Mouse (Mus musculus): ENCODE data around the gene Cldn16. TPM values are rescaled to one million over a fixed set of nuclear protein-coding genes. Genes with fewer than 3 reads are reported as not detected.

The Cldn16 gene
- total and polyA plus RNA-seq, 3 experiments, result not detected

Other genes with a start within 250 kb of the Cldn16 start
- gene Cldn1, start 91.3 kb upstream of the Cldn16 start, total RNA-seq (2012; rRNA removed), result not detected in 2 replicates
- not detected for gene Cldn1, start 91.3 kb upstream of the Cldn16 start, polyA plus RNA-seq (2012; ENCODE audit: insufficient read depth in 1 of 2, insufficient read length in 2 of 2, low read depth in 1 of 2, low replicate concordance in 2 of 2, missing spikeins in 1 of 2)
- gene Tmem207, start 63.6 kb downstream of the Cldn16 start, total RNA-seq (2012; rRNA removed), result not detected in 2 replicates
- gene Tmem207, start 63.6 kb downstream of the Cldn16 start, polyA plus RNA-seq (2012; ENCODE audit: insufficient read depth in 1 of 2, insufficient read length in 2 of 2, low read depth in 1 of 2, low replicate concordance in 2 of 2, missing spikeins in 1 of 2), result not detected
- gene Il1rap, start 118.6 kb downstream of the Cldn16 start, total RNA-seq (2012; rRNA removed), result 5.5 and 5.9 TPM in 2 replicates
- 1 to 10 TPM in 1 of 2 experiments, not detected in 1; 5.4 TPM for gene Il1rap, start 118.6 kb downstream of the Cldn16 start, polyA plus RNA-seq (2012; ENCODE audit: insufficient read depth in 1 of 2, insufficient read length in 2 of 2, low read depth in 1 of 2, low replicate concordance in 2 of 2, missing spikeins in 1 of 2)